Mouse (Mus musculus) c-Kit-positive CD71-positive TER-119-negative erythroid progenitor cells, embryonic 14.5 days (primary cell): ENCODE data around the gene Hist1h2ap.
A peak's percentile ranks its signal among the peaks of the same experiment; 100 is the strongest.
"Not testable (repeated sequence)": the region's sequence is repeated elsewhere in the genome, so short reads cannot be mapped to it uniquely, and the experiment has no call there.

Experiments used
- DNase-seq: peaks from one replicate; pipeline ENCODE4 v3.0.0-alpha.2; 2013; ENCODE audit warnings: low read depth

Hist1h2ap gene

GRCm38 (mm10) chr13:21810073-21810472 is 23.2 kb downstream of the Hist1h2ap start, which contains the start of the genes Hist1h2bq and Hist1h2ao:
Hist1h2bq (minus strand) TSS chr13:21810197.
Hist1h2ao (plus strand) TSS chr13:21810465.
- not testable (repeated sequence) for DNase-seq

GRCm38 (mm10) chr13:21803058-21803457 is 30.2 kb downstream of the Hist1h2ap start:
- DNase-seq, result not testable (repeated sequence)

GRCm38 (mm10) chr13:21797163-21797562 is 36.1 kb downstream of the Hist1h2ap start:
- not testable (repeated sequence) for DNase-seq

GRCm38 (mm10) chr13:21795584-21795983 is 37.7 kb downstream of the Hist1h2ap start:
- DNase-seq, result no peak

GRCm38 (mm10) chr13:21790601-21791283 is 42.6 kb downstream of the Hist1h2ap start:
- DNase-seq, result no peak

- no peak for DNase-seq
Observed at GRCm38 (mm10) chr13:21789925-21790324, 43.4 kb downstream of the Hist1h2ap start.

GRCm38 (mm10) chr13:21787760-21788593 is 45.3 kb downstream of the Hist1h2ap start:
- DNase-seq, result no peak

- peak; percentile 94 for DNase-seq
Observed at GRCm38 (mm10) chr13:21786899-21787629, 46.2 kb downstream of the Hist1h2ap start, which contains the start of the genes Hist1h2an and Hist1h2bp. Hist1h2an (minus strand) TSS chr13:21787218. Hist1h2bp (plus strand) TSS chr13:21787461.

GRCm38 (mm10) chr13:21786189-21786898 is 47.0 kb downstream of the Hist1h2ap start:
- DNase-seq, result peak; percentile 56

GRCm38 (mm10) chr13:21784311-21784710 is 49.0 kb downstream of the Hist1h2ap start:
- DNase-seq, result no peak

- peak; percentile 61 for DNase-seq
Observed at GRCm38 (mm10) chr13:21783734-21784161, 49.6 kb downstream of the Hist1h2ap start.

- DNase-seq, result peak; percentile 91
Observed at GRCm38 (mm10) chr13:21783255-21783617, 50.1 kb downstream of the Hist1h2ap start, which contains the start of gene Hist1h3i. Hist1h3i (minus strand) TSS chr13:21783370.
